Mouse (Mus musculus) right cerebral cortex, postnatal 4 days (tissue): ENCODE data around the gene Kank1.
A peak's percentile ranks its signal among the peaks of the same experiment; 100 is the strongest.

Experiments used
- DNase-seq: peaks from one replicate; pipeline ENCODE4 v3.0.0-alpha.2; 2022

Gene Kank1

GRCm38 (mm10) chr19:25407185-25407886 is 170.6 kb downstream of the Kank1 start:
- no peak for DNase-seq

- DNase-seq = no peak
Measured at GRCm38 (mm10) chr19:25407887-25408236, 171.1 kb downstream of the Kank1 start.

GRCm38 (mm10) chr19:25409239-25409638 is 172.5 kb downstream of the Kank1 start:
- no peak for DNase-seq

- peak; percentile 23 for DNase-seq
Measured at GRCm38 (mm10) chr19:25411353-25411752, 174.6 kb downstream of the Kank1 start.

- DNase-seq = no peak
Measured at GRCm38 (mm10) chr19:25415448-25415847, 178.7 kb downstream of the Kank1 start.

- no peak for DNase-seq
Measured at GRCm38 (mm10) chr19:25417671-25418070, 180.9 kb downstream of the Kank1 start.

- DNase-seq = no peak
Measured at GRCm38 (mm10) chr19:25419983-25420382, 183.2 kb downstream of the Kank1 start.

GRCm38 (mm10) chr19:25422096-25422495 is 185.3 kb downstream of the Kank1 start:
- no peak for DNase-seq

GRCm38 (mm10) chr19:25423371-25423770 is 186.6 kb downstream of the Kank1 start:
- DNase-seq = no peak

GRCm38 (mm10) chr19:25426431-25426830 is 189.7 kb downstream of the Kank1 start:
- no peak for DNase-seq

GRCm38 (mm10) chr19:25427886-25428285 is 191.1 kb downstream of the Kank1 start:
- no peak for DNase-seq

- no peak for DNase-seq
Measured at GRCm38 (mm10) chr19:25428338-25428962, 191.7 kb downstream of the Kank1 start.

- no peak for DNase-seq
Measured at GRCm38 (mm10) chr19:25431431-25431830, 194.7 kb downstream of the Kank1 start.

- DNase-seq = no peak
Measured at GRCm38 (mm10) chr19:25431909-25432308, 195.1 kb downstream of the Kank1 start.

GRCm38 (mm10) chr19:25433169-25433690 is 196.5 kb downstream of the Kank1 start:
- no peak for DNase-seq

GRCm38 (mm10) chr19:25434345-25434744 is 197.6 kb downstream of the Kank1 start:
- no peak for DNase-seq

GRCm38 (mm10) chr19:25434795-25435194 is 198.0 kb downstream of the Kank1 start:
- no peak for DNase-seq

- no peak for DNase-seq
Measured at GRCm38 (mm10) chr19:25435412-25435811, 198.6 kb downstream of the Kank1 start.

- no peak for DNase-seq
Measured at GRCm38 (mm10) chr19:25436175-25436574, 199.4 kb downstream of the Kank1 start.

GRCm38 (mm10) chr19:25436789-25437650 is 200.2 kb downstream of the Kank1 start:
- DNase-seq = no peak

- no peak for DNase-seq
Measured at GRCm38 (mm10) chr19:25438246-25438645, 201.5 kb downstream of the Kank1 start.

GRCm38 (mm10) chr19:25439807-25440206 is 203.0 kb downstream of the Kank1 start:
- no peak for DNase-seq

GRCm38 (mm10) chr19:25440736-25441135 is 204.0 kb downstream of the Kank1 start:
- no peak for DNase-seq
